Mouse (Mus musculus): ENCODE data around the gene Spatc1l. TPM values are rescaled to one million over a fixed set of nuclear protein-coding genes. Genes with fewer than 3 reads are reported as not detected.
A peak's percentile ranks its signal among the peaks of the same experiment; 100 is the strongest.

Spatc1l gene
- total RNA-seq (2014; rRNA removed) (not detected in 2 replicates), polyA plus RNA-seq (2015; fragmentation: Nextera tagmentation; extraction: Ambion mirVana) (not detected in 2 replicates)

DNA sequence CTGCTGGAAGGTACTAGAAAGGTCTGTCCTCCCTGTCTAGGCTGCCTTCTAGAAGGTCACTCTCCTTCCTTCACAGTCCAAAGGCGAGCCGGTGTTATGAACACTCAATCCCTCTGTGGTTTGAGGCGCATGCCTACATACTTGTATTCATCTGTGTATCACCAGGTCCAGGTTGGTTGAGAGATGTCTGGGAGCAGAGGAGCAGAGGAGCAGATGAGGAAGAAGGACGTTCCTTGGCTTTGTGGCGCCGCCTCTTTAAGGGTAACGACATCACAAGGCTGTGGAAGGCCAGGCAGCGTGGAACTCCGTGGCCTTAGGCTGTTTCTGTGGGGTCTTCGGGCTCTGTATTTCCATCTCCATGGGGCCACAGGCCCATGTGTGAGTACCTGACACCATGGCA, at the start of gene Spatc1l:
Gene Spatc1l (plus strand): TSS at position 301 of the 400 bp plus-strand sequence.
- Histone ChIP-seq H3K27me3 (ENCODE audit: insufficient read depth, low read length) (no peaks in the 10 kb centered on the region), H3K27ac (ENCODE audit: low read depth, low read length) (no peak within 1 kb of the TSS), H3K9ac (replicated peaks; ENCODE audit: low read length, poor library complexity, severe bottlenecking) (no peak within 1 kb of the TSS), H3K4me3 (ENCODE audit: low read depth, low read length) (no peak within 1 kb of the TSS), H3K4me2 (ENCODE audit: low read depth, low read length, poor library complexity, severe bottlenecking) (no peak within 1 kb of the TSS), H3K4me1 (ENCODE audit: insufficient read depth, low read length) (no peaks in the 10 kb centered on the region), H3K9me3 (ENCODE audit: low read length) (no peaks in the 10 kb centered on the region), H3K36me3 (ENCODE audit: insufficient read depth, low read length) (0 out of 2 replicates have a peak, but pooled peaks cover 5% of the 10 kb centered on the region)
- WGBS, result 93% methylated on average over 10 of the region's 10 CpGs
- no peak for DNase-seq (ENCODE audit: low spot score)
- ATAC-seq (ENCODE audit: low FRiP score), result no peak
- TF ChIP-seq CTCF (IDR thresholded peaks at IDR 0.05), result no peak

DNA sequence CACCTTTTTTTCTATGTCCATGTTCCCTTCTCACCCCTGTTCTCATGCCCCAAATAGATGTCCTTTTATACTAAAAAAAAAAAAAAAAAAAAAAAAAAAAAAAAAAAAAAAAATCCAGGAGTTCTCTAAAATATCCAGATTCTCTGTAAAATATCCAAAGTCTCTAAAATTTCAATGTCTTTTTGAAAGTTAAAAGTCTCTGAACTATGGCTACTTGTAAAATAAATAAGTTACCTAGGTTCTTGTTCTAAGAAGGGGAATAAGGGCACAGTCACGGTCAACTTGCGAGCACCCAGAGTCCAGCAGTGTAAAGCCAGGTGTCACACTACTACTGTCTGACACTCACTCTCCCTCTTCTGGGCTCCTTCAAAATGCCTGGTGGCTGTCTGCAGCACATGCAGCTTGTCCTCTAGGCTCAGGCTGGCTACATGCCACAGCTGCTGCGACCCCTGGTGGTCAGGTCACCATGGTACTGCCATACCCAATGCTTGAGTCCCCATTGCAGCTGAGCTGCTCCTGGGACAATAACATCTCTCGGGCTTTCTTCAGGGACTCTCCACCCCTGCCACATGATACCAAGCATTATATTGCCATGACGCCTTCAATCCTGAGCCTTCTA, 49.0 kb upstream of the Spatc1l start:
- H3K9me3 ChIP-seq (ENCODE audit: low read length), result no peaks in the 10 kb centered on the region
- peaks cover 56% of the 10 kb centered on the region for H3K36me3 ChIP-seq (ENCODE audit: insufficient read depth, low read length)
- ATAC-seq (ENCODE audit: low FRiP score) (0 out of 2 replicates have a peak, but pooled peaks have one; percentile 54), DNase-seq (ENCODE audit: low spot score) (peak; percentile 79)
- no peak overlapping the region for H3K4me3 ChIP-seq (ENCODE audit: low read depth, low read length)
- no peak overlapping the region for H3K4me2 ChIP-seq (ENCODE audit: low read depth, low read length, poor library complexity, severe bottlenecking)
- 44% methylated on average over 5 of the region's 5 CpGs for WGBS
- no peaks in the 10 kb centered on the region for H3K27me3 ChIP-seq (ENCODE audit: insufficient read depth, low read length)
- no peak overlapping the region for H3K27ac ChIP-seq (ENCODE audit: low read depth, low read length)
- TF ChIP-seq CTCF (IDR thresholded peaks at IDR 0.05), result peak; percentile 83
- no peaks in the 10 kb centered on the region for H3K4me1 ChIP-seq (ENCODE audit: insufficient read depth, low read length)
- no peak overlapping the region for H3K9ac ChIP-seq (replicated peaks; ENCODE audit: low read length, poor library complexity, severe bottlenecking)

DNA sequence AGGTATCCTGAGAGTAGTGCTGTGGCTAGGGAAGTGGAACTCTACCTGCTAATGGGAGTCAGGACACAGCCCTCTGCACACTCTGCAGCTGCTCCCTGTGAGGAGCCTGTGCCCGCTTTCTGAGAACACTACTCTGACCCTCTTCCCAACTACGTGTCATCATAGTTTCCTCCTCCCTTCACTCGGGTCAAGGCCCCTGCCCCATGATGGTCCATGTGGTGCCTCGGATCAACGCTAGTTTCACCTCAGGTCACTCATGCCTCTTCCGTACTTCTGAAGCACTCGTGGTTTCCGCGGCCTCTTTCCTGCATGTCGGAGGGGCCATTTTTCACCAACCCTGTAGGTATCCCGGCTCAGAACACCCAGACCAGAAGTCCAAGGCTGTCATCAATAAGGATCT, 31.1 kb upstream of the Spatc1l start:
- 1% methylated on average over 11 of the region's 11 CpGs for WGBS
- Histone ChIP-seq H3K36me3 (ENCODE audit: insufficient read depth, low read length) (peaks cover 12% of the 10 kb centered on the region), H3K9me3 (ENCODE audit: low read length) (no peaks in the 10 kb centered on the region), H3K9ac (replicated peaks; ENCODE audit: low read length, poor library complexity, severe bottlenecking) (peak overlapping the region; percentile 65; the same call in 1 of the 2 replicates), H3K27me3 (ENCODE audit: insufficient read depth, low read length) (no peaks in the 10 kb centered on the region), H3K4me2 (ENCODE audit: low read depth, low read length, poor library complexity, severe bottlenecking) (peak overlapping the region; percentile 69), H3K27ac (ENCODE audit: low read depth, low read length) (no peak overlapping the region), H3K4me3 (ENCODE audit: low read depth, low read length) (peak overlapping the region; percentile 68), H3K4me1 (ENCODE audit: insufficient read depth, low read length) (peaks cover 7% of the 10 kb centered on the region; the same call in 1 of the 2 replicates)
- ATAC-seq (ENCODE audit: low FRiP score) (no peak), DNase-seq (ENCODE audit: low spot score) (no peak)
- TF ChIP-seq CTCF (IDR thresholded peaks at IDR 0.05), result no peak

DNA sequence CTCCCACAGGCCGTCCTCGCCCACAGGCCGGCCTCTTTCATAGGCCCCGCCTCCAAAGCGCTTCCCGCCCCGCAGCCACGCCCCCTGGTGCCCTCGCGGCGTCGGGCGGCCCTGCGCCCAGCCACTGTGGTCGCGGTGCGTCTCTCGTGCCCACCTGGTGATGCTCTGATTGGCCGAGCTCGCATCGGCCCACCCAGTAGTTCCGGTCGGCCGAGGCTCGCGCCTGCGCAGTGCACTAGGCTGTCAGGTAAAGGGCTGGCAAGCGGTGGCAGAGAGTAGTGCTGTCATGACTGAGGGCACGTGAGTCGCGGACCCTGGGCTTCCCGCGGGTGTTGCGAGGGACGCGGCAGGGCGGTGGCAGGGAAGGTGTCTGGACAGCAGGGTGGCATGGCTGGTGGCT, 30.7 kb upstream of the Spatc1l start, which contains the start of gene Lss:
Gene Lss (plus strand): TSS at position 214 of the 400 bp plus-strand sequence.
- peaks cover 7% of the 10 kb centered on the region; the same call in 1 of the 2 replicates for H3K4me1 ChIP-seq (ENCODE audit: insufficient read depth, low read length)
- H3K27ac ChIP-seq (ENCODE audit: low read depth, low read length), result peak within 1 kb of the TSS; percentile 55
- DNase-seq (ENCODE audit: low spot score) (peak; percentile 98), ATAC-seq (ENCODE audit: low FRiP score) (peak; percentile 100)
- H3K27me3 ChIP-seq (ENCODE audit: insufficient read depth, low read length), result no peaks in the 10 kb centered on the region
- peak within 1 kb of the TSS; percentile 68 for H3K4me3 ChIP-seq (ENCODE audit: low read depth, low read length)
- no peaks in the 10 kb centered on the region for H3K9me3 ChIP-seq (ENCODE audit: low read length)
- peak within 1 kb of the TSS; percentile 65 for H3K9ac ChIP-seq (replicated peaks; ENCODE audit: low read length, poor library complexity, severe bottlenecking)
- under 1% methylated on average over 30 of the region's 37 CpGs for WGBS
- peak within 1 kb of the TSS; percentile 69 for H3K4me2 ChIP-seq (ENCODE audit: low read depth, low read length, poor library complexity, severe bottlenecking)
- peaks cover 15% of the 10 kb centered on the region for H3K36me3 ChIP-seq (ENCODE audit: insufficient read depth, low read length)
- TF ChIP-seq CTCF (IDR thresholded peaks at IDR 0.05), result peak; percentile 66

DNA sequence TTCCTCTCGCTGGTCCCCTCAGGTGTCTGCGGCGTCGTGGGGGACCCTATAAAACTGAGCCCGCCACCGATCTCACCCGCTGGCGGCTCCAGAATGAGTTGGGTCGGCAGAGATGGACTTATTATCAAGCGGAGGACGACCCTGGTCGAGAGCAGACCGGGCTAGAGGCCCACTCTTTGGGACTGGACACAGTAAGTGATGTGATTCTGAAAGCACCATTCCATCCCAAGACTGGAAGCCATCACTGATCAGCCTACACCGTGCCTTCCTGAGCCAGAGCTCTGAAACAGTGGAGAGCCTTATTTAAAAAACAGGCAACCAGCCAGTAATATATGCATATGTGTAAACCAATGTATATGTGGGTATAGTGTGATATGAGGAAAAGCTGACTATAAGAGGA, 30.2 kb upstream of the Spatc1l start:
- peaks cover 7% of the 10 kb centered on the region; the same call in 1 of the 2 replicates for H3K4me1 ChIP-seq (ENCODE audit: insufficient read depth, low read length)
- ATAC-seq (ENCODE audit: low FRiP score) (peak; percentile 47; the same call in 1 of the 2 replicates), DNase-seq (ENCODE audit: low spot score) (no peak)
- H3K4me2 ChIP-seq (ENCODE audit: low read depth, low read length, poor library complexity, severe bottlenecking), result peak overlapping the region; percentile 69
- H3K9me3 ChIP-seq (ENCODE audit: low read length), result no peaks in the 10 kb centered on the region
- H3K27ac ChIP-seq (ENCODE audit: low read depth, low read length), result peak overlapping the region; percentile 55
- 1% methylated on average over 14 of the region's 14 CpGs for WGBS
- TF ChIP-seq CTCF (IDR thresholded peaks at IDR 0.05), result no peak
- peaks cover 17% of the 10 kb centered on the region for H3K36me3 ChIP-seq (ENCODE audit: insufficient read depth, low read length)
- H3K27me3 ChIP-seq (ENCODE audit: insufficient read depth, low read length), result no peaks in the 10 kb centered on the region
- peak overlapping the region; percentile 68 for H3K4me3 ChIP-seq (ENCODE audit: low read depth, low read length)
- H3K9ac ChIP-seq (replicated peaks; ENCODE audit: low read length, poor library complexity, severe bottlenecking), result peak overlapping the region; percentile 65

DNA sequence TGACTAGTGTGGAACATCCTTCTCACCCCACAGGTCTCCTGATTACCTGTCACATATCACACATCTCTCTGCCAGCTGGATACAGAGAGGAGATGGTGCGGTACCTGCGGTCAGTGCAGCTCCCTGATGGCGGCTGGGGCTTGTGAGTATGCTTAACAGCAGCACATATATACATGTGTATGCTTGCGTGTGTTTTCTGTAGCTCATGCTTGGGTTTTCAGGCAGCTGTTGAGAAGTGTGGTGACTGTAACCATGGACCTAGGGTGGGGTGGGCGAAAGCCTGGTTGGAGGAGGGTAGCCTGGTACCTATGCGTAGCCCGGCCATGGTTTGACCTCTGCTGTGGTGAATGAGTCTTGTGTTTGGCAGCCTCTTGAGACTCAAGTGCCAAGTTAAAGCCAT, 26.5 kb upstream of the Spatc1l start:
- 97% methylated on average over 7 of the region's 7 CpGs for WGBS
- peaks cover 47% of the 10 kb centered on the region for H3K36me3 ChIP-seq (ENCODE audit: insufficient read depth, low read length)

More for the DNA sequence above, 26.5 kb upstream of the Spatc1l start:
- no peaks in the 10 kb centered on the region for H3K9me3 ChIP-seq (ENCODE audit: low read length)
- DNase-seq (ENCODE audit: low spot score) (no peak), ATAC-seq (ENCODE audit: low FRiP score) (no peak)
- H3K27ac ChIP-seq (ENCODE audit: low read depth, low read length), result no peak overlapping the region
- H3K4me3 ChIP-seq (ENCODE audit: low read depth, low read length), result no peak overlapping the region
- H3K4me1 ChIP-seq (ENCODE audit: insufficient read depth, low read length), result peaks cover 7% of the 10 kb centered on the region; the same call in 1 of the 2 replicates
- no peak overlapping the region for H3K9ac ChIP-seq (replicated peaks; ENCODE audit: low read length, poor library complexity, severe bottlenecking)
- no peak for TF ChIP-seq CTCF (IDR thresholded peaks at IDR 0.05)
- no peak overlapping the region for H3K4me2 ChIP-seq (ENCODE audit: low read depth, low read length, poor library complexity, severe bottlenecking)
- H3K27me3 ChIP-seq (ENCODE audit: insufficient read depth, low read length), result no peaks in the 10 kb centered on the region
